Mouse (Mus musculus) MEL-GATA-1-ER (cell line): Measurements from ENCODE around the gene Astn2.
"Not testable (repeated sequence)": the region's sequence is repeated elsewhere in the genome, so short reads cannot be mapped to it uniquely, and the experiment has no call there.

ENCODE experiments used
- DNase-seq: peaks from one replicate; pipeline ENCODE4 v3.0.0-alpha.2; 2012; ENCODE audit warnings: low read depth; ENCODE audit errors: extremely low read depth

Astn2 gene

DNA sequence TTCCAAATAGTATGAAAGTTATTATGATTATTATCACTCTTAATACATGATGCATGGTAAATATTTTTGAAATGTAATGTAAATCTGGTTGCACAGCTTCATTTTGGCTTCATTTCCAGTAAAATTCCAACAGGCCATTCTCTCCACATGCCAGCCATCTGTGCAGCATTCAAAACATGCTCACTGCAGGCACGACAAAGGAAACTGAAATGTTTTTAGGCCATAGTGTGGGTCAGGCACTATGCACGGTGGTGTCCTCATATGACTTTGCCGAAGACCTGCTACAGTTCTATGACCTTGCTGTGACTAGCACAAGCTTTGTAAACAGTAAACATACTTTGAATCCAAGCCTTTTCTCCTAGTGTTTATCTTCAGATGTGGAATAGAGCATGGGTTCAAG lies 642.3 kb downstream of the Astn2 start:
- no peak for DNase-seq

DNA sequence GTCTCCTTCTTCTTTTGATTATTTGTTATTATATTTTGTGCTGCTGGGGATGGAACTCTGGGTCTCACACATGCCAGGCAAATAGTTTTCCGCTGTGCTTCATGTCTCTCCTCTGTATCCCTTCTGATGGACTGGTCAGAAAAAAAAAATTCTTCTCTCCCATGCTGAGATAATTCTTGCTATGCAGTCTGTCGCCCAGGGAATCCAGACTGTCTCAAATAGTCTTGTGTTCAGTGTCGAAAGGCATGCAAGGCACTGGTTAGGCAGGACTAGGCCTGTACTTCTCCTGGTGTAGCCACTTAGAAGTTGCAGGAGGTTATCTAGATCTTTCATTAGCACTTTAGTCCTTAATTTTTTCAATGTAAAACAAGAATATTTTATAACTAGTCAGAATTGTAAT lies 642.8 kb downstream of the Astn2 start:
- DNase-seq: no peak

DNA sequence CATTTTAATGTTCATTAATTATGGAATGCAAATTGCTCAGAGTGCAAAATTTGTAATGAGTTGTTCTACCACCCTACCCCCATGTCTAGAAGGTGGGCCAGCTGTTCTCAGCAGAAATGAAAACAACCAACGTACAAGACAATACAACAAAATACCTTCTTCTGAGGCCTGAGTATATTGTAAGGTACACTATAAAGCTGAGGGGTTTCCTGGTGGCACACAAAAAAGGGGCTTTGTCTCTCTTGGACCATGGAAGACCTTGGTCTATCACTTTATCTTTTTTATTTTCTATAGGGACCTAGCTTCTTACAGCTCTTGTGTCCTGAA lies 645.6 kb downstream of the Astn2 start:
- no peak for DNase-seq

DNA sequence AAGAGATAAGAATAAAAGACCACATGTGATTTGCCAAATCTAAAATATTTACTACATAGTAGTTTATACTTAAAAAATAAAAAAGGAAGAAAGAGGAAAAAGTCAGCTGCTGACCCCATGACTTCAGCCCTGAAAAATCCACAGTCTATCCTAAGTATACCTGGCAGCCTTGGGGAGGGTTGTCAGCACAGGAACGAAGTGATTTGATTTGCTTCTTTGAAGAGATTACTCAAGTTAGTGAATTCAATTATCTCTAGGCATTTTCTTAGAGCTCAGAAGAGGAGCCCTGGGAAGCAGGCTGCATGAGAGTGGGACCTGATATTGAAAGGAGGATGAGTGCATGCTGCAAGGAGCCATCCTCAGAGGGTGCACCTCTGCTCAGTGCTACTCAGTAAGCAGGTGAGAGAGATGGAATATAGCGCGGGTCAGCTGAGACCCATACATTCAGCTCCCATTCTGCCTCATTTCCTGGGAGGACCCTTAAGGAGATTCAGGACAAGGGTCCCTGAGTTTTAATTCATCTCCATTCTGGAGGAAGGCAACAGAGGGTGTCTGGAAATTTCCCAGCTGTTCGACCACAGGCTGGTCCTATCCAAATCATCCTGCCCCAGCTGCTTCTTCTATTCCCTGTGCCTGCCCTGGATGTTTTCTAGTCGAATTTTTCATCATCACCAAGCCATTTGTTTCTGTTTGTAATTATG lies 646.1 kb downstream of the Astn2 start:
- DNase-seq: no peak

DNA sequence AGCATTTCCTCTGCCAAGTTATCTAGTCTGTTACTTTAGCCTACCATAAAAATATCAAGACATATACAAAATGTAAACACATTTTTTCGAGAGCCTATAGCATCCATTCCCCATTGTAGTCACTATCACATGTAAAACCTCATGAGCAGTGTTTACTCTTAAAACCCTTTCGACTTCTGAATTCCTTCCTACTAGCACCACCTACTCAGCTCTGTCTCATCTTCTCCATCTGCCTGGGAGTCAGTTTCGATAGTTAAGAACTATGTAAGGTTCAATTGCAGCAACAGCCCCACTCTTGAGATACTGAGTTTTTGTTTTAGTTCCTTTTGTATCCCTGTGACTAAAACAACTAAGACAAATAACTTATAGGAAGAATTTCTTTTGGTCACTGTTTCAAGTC lies 651.5 kb downstream of the Astn2 start:
- DNase-seq: no peak

DNA sequence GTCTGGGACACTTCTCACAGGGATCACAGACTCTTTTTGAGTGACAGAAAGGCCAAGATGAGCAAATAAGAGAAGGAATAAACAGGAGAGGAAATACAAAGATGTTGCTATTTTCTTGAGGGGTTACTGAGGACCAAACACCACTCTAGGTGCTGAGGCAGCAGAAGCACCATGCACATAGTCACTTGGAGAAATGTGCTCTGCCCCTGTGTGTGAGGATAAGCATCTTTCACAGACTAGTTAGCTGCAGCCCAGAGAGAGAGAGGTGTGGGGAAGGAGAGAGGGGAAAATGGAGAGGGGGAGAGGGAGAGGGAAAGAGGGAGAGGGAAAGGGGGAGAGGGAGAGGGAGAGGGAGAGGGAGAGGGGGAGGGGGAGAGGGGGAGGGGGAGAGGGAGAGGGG lies 659.6 kb downstream of the Astn2 start:
- no peak for DNase-seq

DNA sequence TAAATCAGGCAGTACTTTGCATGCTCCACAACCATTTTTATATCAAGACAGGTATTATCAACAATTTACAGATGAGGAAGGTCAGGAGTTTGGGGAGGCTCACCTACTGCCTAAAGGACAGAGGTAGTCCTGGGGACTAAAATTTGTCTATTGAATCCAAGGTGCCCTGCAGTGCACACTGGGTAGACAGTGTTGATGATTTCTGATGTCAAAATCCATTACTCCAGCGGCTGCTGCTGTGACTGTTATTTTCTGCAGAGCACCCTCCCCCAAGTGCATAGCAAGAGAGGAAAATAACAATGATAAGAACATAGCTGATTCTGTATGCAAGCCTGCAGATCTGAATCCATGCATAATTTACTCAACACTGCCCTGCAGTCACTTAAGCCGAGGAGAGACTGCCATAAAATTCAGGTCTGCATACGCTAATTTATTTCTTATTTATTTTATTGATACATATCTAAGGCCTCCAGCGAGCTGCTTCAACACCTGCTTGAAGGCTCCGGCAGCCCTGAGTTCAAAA lies 660.3 kb downstream of the Astn2 start:
- no peak for DNase-seq

DNA sequence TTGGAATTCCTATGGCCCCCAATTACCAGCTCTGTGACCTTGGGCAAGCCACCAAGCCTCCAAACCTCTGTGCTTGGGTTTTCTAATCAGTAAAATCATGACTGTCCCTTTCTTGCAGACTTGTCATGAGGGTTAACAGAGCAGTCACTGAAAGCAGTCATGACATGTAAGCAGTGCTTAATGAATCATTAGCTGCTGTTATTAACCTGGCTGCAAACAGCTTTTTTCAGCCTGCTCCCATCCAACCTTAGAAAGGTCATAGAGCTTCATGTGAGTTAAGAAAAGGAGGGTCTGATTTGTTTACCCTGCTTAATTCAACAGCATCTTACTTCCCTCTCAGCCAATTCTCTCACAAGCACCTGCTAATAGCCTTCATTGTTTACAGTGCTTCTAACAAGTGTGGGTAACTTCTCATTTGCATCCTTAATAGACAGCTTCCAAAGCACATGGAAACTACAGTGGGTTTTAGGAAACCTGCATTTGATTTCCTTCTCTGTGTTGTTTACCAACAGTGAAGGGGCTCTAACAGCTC lies 661.2 kb downstream of the Astn2 start:
- DNase-seq: no peak

DNA sequence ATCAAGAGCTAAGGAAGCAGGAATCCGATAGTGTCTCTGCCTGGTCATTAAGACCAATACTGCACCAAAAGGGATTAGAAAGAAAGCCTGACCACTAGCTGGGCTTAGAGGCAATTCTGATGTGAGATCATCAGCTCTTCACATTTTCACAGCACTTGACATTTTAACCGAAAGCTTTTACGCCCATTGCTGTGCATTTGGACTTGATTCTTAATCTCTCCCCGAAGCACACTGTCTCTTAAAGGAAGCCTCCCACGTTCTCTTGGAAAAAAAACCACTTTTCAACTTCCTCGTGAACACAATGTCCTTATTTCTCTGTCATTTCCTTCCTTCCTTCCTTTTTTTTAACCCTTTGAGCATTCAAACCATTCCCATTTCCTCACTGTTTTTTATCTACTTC lies 680.0 kb downstream of the Astn2 start:
- DNase-seq: no peak

DNA sequence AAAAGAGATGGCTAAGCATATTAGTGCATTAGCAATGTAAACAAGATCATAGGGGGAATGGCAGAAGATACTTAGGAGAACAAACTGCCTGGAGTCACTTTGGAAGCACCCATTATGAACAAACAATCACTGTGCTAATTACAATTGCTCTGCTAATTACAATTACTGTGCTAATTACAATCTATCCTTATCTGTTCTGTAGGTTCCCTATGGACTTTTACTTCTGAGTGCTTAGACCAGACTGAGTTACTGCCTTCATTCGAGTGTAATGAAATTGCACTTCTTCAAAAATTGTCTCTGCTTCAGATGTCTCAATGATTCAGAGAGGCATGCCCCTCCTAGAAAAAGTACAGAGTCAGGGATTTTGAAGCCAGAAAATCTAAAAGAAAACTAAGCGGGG lies 684.8 kb downstream of the Astn2 start:
- no peak for DNase-seq

DNA sequence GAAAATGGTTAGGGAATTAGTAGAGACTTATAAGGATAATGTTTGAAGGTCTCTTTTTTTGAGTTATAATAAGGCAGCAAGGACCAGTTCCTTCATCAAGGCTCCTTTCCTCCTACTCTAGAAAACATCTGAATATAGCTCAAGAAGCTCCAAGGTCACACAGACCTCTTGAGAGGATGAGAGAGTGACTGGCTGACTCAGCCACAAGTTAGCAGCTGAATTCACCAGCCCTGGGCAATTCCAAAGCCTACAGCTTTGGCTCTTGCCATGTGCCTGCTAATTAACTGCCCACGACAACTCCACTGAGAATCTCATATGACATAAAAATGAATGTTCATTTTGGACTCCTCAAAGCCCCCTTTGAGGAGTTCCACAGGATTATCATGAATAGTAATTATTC lies 686.5 kb downstream of the Astn2 start:
- no peak for DNase-seq

DNA sequence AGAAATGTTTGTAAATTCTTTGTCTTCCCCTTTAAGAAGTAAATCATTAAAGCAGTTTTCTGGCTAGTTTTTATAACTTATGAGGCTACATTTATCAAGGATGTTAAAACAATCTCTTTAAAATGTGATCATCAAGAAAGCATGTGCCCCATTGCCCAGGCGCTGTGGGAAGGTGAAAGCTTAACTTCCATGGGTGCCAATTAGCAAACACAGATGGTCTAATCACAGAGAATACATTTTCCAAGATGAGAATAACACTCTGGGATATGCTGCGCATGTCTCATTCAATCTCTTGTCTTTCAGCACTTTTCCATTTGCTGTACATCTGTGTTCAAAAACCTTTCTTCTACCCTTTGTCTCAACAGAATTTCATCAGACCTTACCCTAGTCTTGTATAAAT lies 688.3 kb downstream of the Astn2 start:
- no peak for DNase-seq

DNA sequence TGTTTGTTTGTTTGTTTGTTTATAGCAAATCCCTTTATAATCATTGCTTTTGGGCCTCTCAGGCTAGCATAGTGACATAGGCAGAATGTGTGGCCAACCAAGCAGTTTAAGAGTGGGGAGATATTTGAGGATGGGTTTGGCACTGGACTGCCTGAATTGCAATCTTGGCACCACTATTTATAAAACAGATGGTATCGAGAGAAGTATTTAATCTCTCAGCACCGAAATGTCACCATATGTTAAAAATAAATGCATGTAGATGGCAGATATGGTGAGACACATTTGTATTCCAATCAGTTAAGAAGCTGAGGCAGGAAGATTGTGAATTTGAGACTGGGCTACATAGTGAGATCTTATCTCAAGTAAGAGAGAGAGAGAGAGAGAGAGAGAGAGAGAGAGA lies 692.7 kb downstream of the Astn2 start:
- DNase-seq: no peak

DNA sequence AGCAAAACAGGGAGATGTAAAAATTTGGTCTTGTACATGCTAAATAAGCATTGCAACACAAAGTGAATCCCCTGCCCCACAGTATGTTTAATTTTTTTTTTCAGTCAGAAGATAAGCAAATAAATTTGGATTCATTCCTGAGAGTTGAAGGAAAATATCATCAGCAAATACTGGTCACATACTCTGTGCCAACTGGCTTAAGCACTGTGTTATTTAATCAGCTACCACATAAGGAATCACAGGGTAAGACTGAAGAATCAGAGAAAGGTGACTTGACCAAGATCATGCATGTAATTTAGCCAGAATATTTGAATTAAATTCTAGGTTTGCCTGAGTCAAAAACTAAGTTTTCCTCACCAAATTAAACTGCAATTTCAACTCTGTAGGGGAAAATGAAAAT lies 693.8 kb downstream of the Astn2 start:
- DNase-seq: no peak

DNA sequence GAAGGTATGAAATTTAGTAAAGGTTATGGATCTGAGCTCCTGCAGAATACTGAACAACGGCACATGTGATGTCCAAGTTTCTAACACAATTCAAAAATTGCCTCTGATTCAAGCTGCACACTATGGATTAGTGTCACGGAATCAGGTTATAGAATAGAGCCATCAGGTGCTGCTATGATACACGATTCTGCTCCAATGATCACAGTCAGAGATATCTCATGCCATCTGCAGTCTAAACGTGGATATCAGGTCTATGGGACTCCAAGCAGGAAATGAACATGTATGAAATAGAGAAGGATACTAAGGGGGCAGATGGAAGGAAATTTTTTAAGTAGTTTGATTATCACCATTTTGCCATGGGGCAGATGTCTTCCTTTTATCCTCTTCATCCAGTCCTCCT lies 702.6 kb downstream of the Astn2 start:
- no peak for DNase-seq

DNA sequence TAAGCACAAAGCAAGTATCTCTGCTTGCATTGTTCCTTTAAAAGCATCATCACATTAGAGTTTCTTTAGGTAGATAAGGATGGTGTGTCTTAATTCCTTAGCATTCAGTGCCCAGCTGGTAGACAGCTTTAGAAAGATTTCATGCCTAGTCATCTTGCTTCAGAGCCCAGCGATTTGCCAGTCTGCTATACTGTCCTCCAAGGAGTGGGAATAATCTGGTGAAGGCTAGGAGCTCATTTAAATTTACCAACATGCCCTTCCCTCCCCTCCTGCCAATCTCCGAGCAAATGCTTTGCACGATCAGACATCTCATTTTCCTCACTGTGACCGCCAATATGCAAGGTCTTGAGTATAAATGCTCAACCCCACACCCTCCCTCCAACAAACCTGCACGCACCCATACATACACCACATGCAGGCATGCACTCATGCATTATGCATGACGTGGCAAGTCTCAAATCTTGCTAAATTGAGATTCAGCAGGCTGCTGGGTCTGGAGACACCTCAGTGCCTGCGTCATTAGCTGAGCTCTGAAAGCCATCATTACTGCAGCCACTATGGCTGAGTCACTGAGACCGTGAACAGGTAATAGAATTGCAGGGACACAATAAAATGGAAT lies 704.6 kb downstream of the Astn2 start:
- no peak for DNase-seq

DNA sequence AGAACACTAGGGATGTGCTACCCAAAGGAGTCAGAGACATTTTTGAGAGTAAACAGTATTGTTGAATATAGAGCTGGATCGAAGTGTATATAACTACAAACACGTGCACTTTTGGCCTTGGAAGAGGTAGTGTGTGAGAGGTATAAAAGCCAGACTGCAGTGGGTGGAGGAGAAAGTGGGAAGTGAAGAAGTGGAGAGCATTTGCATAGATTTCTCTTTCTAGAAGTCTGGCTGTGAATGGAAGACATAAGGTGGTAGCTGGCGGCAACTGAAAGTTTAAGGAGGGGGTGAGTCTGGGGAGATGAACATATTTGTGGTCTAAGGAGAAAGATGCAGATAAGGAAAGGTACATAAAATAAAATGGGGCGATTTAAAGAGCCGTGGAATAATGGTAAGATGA lies 709.2 kb downstream of the Astn2 start:
- DNase-seq: no peak

DNA sequence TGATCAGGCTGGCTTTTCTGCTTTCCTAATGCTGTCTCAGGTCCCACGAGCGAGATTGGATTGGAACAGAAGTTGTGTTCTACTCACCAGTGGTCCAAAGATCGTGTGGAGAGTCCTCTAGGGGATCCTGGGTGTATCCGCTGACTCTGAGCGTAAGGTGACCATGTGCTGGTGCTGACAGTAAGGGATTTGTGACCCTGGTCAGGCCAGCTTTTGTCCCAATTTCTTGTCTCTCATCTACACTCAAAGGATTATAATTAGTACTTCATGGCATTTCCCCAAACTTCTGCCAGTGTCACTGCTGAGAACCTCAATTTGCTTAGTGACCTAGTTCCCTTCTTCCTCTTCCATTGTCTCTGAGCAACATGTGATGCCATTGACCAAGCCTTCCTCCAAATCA lies 710.4 kb downstream of the Astn2 start:
- no peak for DNase-seq

DNA sequence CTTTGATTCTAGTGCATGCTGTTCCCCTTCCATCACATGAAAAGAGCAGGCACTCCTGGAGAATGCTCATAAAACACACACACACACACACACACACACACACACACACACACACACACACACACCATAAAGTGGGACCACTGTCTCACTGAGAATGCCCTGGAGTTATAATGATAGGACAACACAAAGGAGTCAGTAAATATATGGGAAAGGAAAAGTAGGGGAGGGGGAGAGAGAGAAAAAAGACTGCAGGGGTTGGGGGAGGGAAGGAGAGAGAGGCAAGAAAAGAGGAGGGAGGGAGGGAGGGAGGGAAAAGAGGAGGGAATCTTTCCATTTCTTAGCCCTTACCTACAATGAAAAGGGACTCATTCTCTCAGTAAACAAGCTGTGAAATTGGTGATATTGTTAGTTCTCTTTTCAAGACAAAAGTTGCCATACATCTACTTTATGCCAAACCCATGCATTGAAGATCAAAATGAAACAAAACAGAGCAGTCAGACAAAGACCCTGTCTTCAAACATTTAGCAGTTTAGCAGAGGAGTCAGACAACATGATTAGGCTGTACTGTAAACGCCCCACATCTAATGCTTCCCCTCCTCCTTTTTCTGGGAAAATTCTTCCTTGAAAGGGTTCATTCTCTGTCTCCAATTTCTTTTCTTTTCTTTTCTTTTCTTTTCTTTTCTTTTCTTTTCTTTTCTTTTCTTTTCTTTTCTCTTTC lies 717.2 kb downstream of the Astn2 start:
- no peak for DNase-seq

DNA sequence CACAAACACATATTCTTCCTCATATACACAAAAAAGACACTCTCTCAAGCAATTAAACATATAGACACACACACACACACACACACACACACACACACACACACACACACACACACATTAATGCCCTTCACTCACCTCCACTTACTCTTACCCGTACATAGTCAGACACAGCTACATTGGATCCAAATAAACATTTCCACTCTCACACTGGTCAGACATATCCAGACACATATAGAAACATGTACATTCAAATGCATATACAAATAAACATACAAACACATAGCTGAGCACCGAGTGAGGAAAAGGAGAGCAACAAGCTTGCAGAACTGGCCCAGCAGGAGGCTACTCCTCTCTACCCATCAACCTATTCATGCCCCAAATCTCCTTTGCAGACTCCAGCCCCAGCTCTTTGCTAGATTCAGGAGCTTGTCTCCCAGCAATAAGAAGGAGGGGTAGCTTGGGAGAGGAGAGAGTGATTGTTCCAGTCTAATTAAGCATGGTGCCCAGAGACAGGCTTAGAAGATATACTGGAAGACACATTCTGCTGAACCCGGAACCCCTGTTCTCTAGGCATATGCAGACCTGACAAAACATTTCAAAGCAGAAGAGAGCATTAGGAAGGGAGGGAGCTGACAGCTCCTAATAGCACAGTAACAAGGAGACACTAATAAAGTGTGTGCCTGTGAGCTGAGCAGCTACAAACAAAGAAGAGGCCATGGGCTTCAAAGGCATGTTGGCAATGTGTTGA lies 718.0 kb downstream of the Astn2 start:
- no peak for DNase-seq

DNA sequence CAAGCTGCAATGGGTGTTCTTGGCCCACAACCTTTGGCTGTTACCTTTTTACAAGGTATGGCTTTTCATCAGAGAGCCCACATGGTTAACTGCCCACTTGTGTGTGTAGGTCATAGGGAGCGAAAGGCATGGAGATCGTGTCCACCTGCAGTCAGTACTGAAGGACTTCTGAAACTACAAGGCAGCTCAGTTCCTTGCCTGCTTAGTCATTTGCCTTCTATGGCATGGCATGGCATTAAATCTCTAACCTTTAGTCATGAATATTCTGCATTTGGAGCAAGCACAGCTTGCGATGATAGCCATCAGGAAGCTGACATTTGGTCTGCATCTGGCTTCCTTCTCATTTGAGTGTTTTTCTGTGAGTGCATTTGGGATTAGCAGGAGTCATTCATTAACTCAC lies 720.0 kb downstream of the Astn2 start:
- no peak for DNase-seq

DNA sequence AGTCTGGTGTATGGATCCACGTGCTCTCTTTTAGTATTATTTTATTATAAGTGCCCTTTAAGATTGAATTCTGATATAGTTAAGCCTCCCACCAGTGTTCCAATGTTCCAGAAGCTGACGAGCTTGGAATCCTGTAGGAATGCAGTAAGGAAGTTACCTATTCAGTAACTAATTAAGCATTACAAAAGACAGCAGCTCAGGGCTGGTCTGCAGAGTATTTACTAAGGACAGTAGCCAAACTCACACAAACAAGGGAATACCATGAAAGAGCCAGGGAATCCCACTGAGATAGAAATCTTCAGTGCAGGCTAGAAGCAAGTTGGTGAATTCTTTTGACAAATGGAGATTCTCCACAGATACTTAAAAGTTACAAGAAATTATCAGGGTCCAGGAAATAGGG lies 724.6 kb downstream of the Astn2 start:
- not testable (repeated sequence) for DNase-seq
